Mouse (Mus musculus) left cerebral cortex, postnatal 36 days (tissue): ENCODE measurements at regions not wholly inside any gene's neighbourhood (a gene's known extent, or its start where the extent isn't known, plus 50 kb on each side); places are given as distances from the start of the nearest gene placed in this dataset.

Source experiments
- DNase-seq, 2 experiments: peaks; one replicate each; pipeline ENCODE4 v3.0.0; 2021 to 2022; ENCODE audit warnings: low spot score in 2 of 2, mixed read lengths in 1 of 2
- intact Hi-C: fragments of 180-260 bp; cut with DNase I; formaldehyde crosslinking; loops from one replicate; pipeline ENCODE4 v1.15.1; 2025

GRCm38 (mm10) chr2:61922496-61922895 lies 119.8 kb downstream of the Tbr1 start:
- intact Hi-C loops, result no loop called here
- no peak for DNase-seq

- intact Hi-C loops, result no loop called here
- DNase-seq, result no peak
Observed at GRCm38 (mm10) chr2:61938296-61938695, 108.0 kb upstream of the Slc4a10 start.

DNA sequence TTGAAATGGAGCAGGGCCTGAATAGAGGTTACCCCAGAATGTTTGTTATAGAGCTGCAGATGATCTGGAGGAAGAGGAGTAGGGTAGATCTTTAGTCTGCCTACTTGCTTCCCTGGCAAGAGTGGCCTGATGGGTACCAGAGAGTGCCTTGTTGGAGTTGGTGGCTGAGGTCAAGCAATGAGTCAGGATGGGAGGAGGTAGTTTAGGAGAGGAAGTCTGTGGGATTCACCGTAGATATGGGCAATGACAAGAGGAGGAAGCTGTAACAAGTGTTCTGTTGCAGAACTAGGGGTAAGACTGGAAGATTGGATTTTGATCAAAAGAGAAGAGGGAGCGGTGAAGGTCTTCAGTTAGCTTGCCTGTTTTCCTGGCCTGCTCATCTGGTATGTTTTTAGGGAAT lies 80.3 kb upstream of the Slc4a10 start:
- intact Hi-C loops, result loop anchor here (5.0 to 10.0 kb wide), 3 partner anchors 151 to 324 kb away; no protein-coding TSS in a partner anchor
- no peak for DNase-seq

- intact Hi-C loops, result loop anchor here (5.0 to 10.0 kb wide), 3 partner anchors 153 to 325 kb away; no protein-coding TSS in a partner anchor
- DNase-seq, result no peak
Observed at GRCm38 (mm10) chr2:61967724-61968123, 78.5 kb upstream of the Slc4a10 start.

DNA sequence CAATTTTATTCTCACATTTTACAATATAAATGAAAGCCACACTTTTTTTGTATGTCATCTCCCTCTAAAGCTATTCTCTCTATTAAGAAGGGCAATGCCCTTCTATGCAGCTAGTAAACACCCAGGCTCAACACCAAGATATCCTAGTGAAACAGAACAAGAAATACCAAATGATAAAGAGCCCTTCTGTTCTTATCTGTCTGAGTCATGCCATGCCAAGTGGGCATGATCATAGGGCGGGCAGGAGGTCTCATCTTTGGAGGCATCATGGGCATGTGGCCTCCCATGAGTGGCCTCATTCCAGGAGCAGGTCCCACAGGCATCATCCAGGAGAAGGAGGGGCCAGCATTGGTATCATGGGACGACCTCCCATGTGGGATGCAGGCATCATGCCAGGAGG lies 76.2 kb upstream of the Slc4a10 start:
- DNase-seq, result no peak
- intact Hi-C loops, result no loop called here

- intact Hi-C loops, result loop anchor here (2.0 to 5.0 kb wide), 2 partner anchors 474 to 643 kb away; no protein-coding TSS in a partner anchor
Observed at GRCm38 (mm10) chr2:61984771-61985170, 61.5 kb upstream of the Slc4a10 start.

DNA sequence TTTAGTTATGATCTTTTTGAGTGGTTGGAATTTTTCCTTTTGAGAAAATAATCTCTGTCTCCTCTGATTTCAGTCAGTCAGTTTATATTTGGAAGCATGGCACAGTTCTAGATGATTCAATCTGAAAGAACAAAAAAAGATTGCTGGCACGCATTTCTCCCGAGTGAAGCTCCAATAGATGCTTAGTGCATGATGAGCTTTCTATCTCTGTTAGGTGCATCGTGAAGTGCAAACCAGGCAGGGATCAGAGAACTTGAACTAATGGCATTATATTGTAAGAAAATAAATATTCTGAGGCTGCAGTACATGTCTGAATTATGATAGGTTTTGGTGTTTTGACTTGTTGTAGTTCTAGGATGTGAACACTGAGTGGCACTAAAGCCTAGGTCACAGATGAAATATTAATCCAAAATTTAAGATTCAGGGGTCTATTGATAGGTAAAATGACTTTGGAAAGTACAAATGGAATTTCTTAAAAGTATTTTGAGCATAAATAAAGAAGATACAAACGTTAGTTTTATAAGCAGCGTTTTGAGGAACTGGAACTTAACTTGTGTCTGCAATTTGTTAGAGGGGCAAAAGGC lies 59.2 kb upstream of the Slc4a10 start:
- DNase-seq, result peak; percentile 6 to 14

More at GRCm38 (mm10) chr2:61984771-61985170, 61.5 kb upstream of the Slc4a10 start:
- no peak for DNase-seq

More for the DNA sequence above, 59.2 kb upstream of the Slc4a10 start:
- intact Hi-C loops, result loop anchor here (2.0 to 5.0 kb wide), 2 partner anchors 300 to 640 kb away; no protein-coding TSS in a partner anchor
